19 mouse cellular contexts compared by ENCODE assay signal in genomic region chr12:34221014-34221413, GRCm38 (mm10).
A peak's percentile ranks its signal among the peaks of the same experiment; 100 is the strongest.
DNase-seq lines count a peak whose midpoint lies in the region; ATAC-seq and TF ChIP-seq lines count a peak whose summit lies in the region.
"Had no signal": no experiment of that assay in that cellular context is flagged by ENCODE, and none has a peak within 500 bp of the region (broad histone marks: within the 10 kb centered on the region; RNA-seq: fewer than 3 reads in every experiment).

No protein-coding gene starts in this region.

- no peaks in the 10 kb centered on the region for H3K9me3 ChIP-seq in liver, embryonic 12.5 days (replicated peaks)
- H3K9me3 ChIP-seq: heart, embryonic 10.5 days had no signal

- peak; percentile 25 for DNase-seq in NIH3T3 (ENCODE audit: low read depth)
- peak; percentile 20 for DNase-seq in embryo, embryonic 11.5 days (ENCODE audit: low read depth, low spot score)
- DNase-seq in hindlimb bud, embryonic 11.5 days (ENCODE audit: extremely low spot score, low read depth, low spot score): peak; percentile 60
- no peak for DNase-seq in gastrocnemius, adult 18-20 months (ENCODE audit: low spot score)
- no peak for DNase-seq in kidney, adult 2 months
- DNase-seq in adrenal gland, postnatal 25 days: no peak
- DNase-seq: adrenal gland, postnatal 10 days; cerebellum, adult 11-12 months; gastrocnemius, postnatal 36 days; heart, postnatal 10 days; lung, embryonic 14.5 days had no signal

- no peaks in the 10 kb centered on the region for H3K4me1 ChIP-seq in kidney, adult 2 months (ENCODE audit: control insufficient read depth, insufficient read depth, low read length)
- H3K4me1 ChIP-seq in liver, embryonic 12.5 days: no peaks in the 10 kb centered on the region
- H3K4me1 ChIP-seq: heart, embryonic 10.5 days had no signal

- no peaks in the 10 kb centered on the region for H3K36me3 ChIP-seq in kidney, adult 2 months (ENCODE audit: control insufficient read depth, insufficient read depth, low read length)
- no peaks in the 10 kb centered on the region for H3K36me3 ChIP-seq in liver, embryonic 12.5 days
- H3K36me3 ChIP-seq: heart, embryonic 10.5 days had no signal

- no peak overlapping the region for H3K4me2 ChIP-seq in liver, embryonic 12.5 days
- H3K4me2 ChIP-seq: hindbrain, embryonic 14.5 days; liver, embryonic 11.5 days; lung, embryonic 14.5 days had no signal

- no peak overlapping the region for H3K9ac ChIP-seq in liver, embryonic 12.5 days
- H3K9ac ChIP-seq: hindbrain, embryonic 14.5 days; lung, embryonic 14.5 days had no signal

- whole genome bisulfite sequencing in kidney, adult 2 months: 49% methylated on average over 9 of the region's 9 CpGs
- 62% methylated on average over 9 of the region's 9 CpGs for WGBS in liver, embryonic 12.5 days (ENCODE audit: insufficient replicate concordance)

- TF ChIP-seq POLR2A in kidney, adult 2 months (IDR thresholded peaks at IDR 0.05; ENCODE audit: low read depth, low read length): no peak

- TF ChIP-seq CTCF in kidney, adult 2 months (conservative IDR thresholded peaks at IDR 0.05; ENCODE audit: insufficient read depth, insufficient read length, low read depth, low read length): no peak

- ATAC-seq in megakaryocyte progenitor cell, adult 5-6 weeks (replicated peaks; ENCODE audit: poor library complexity): peak; percentile 70
- ATAC-seq in liver, embryonic 12.5 days: no peak
- ATAC-seq: intestine, embryonic 16.5 days; midbrain, embryonic 16.5 days had no signal

- no peaks in the 10 kb centered on the region for H3K27me3 ChIP-seq in kidney, adult 2 months (replicated peaks; ENCODE audit: control insufficient read depth, insufficient read depth, low read length)
- H3K27me3 ChIP-seq in liver, embryonic 12.5 days (replicated peaks): no peaks in the 10 kb centered on the region

- no peak overlapping the region for H3K27ac ChIP-seq in kidney, adult 2 months (ENCODE audit: insufficient read depth, low read depth, low read length)
- H3K27ac ChIP-seq in liver, embryonic 12.5 days: no peak overlapping the region
- H3K27ac ChIP-seq: heart, embryonic 10.5 days; hindbrain, embryonic 14.5 days; kidney, postnatal 0 days had no signal

- H3K4me3 ChIP-seq in kidney, adult 2 months (ENCODE audit: insufficient read depth, low read depth, low read length): no peak overlapping the region
- H3K4me3 ChIP-seq in liver, embryonic 12.5 days: no peak overlapping the region
- H3K4me3 ChIP-seq: heart, embryonic 10.5 days had no signal

Comparison
In these comparisons a context has a peak if more than half of its experiments do, and no peak if none do; other contexts are left out.
1. DNase-seq: peak in NIH3T3 (single experiment), embryo, embryonic 11.5 days (single experiment) and hindlimb bud, embryonic 11.5 days (single experiment); none in gastrocnemius, adult 18-20 months (single experiment), kidney, adult 2 months (single experiment) and adrenal gland, postnatal 25 days (single experiment).